Mouse (Mus musculus) limb, embryonic 12.5 days (tissue): ENCODE measurements around the gene Hdac9. TPM values are rescaled to one million over a fixed set of nuclear protein-coding genes. Genes with fewer than 3 reads are reported as not detected.
A peak's percentile ranks its signal among the peaks of the same experiment; 100 is the strongest.

Source experiments
- ATAC-seq: fragments of 200-750 bp; cut with Nextera tagmentation; 2 replicates; pipeline ENCODE4 v1.8.0; 2017; ENCODE audit warnings: low read depth, moderate TSS enrichment; ENCODE audit not compliant: insufficient number of reproducible peaks, insufficient read depth, low FRiP score, low TSS enrichment
- H3K27ac ChIP-seq: fragments of 300-500 bp; sonication (generic); 2 replicates; pipeline ENCODE4 v1.5.1; 2016; ENCODE audit warnings: mild to moderate bottlenecking, moderate library complexity
- H3K27me3 ChIP-seq: fragments of 300-500 bp; sonication (generic); 2 replicates; pipeline ENCODE4 v1.6.1; 2016; ENCODE audit warnings: mild to moderate bottlenecking, moderate library complexity
- H3K36me3 ChIP-seq: fragments of 300-500 bp; sonication (generic); 2 replicates; pipeline ENCODE4 v1.6.1; 2016; ENCODE audit warnings: mild to moderate bottlenecking, moderate library complexity
- H3K4me1 ChIP-seq: fragments of 300-500 bp; sonication (generic); replicated peaks from 2 replicates; pipeline ENCODE4 v1.6.1; 2016
- H3K4me2 ChIP-seq: fragments of 300-500 bp; sonication (generic); 2 replicates; pipeline ENCODE4 v1.6.1; 2016; ENCODE audit warnings: mild to moderate bottlenecking, moderate library complexity
- H3K4me3 ChIP-seq: fragments of 300-500 bp; sonication (generic); replicated peaks from 2 replicates; pipeline ENCODE4 v1.5.1; 2016; ENCODE audit warnings: mild to moderate bottlenecking
- H3K9ac ChIP-seq: fragments of 300-500 bp; sonication (generic); replicated peaks from 2 replicates; pipeline ENCODE4 v1.6.1; 2016; ENCODE audit warnings: mild to moderate bottlenecking, moderate library complexity
- H3K9me3 ChIP-seq: fragments of 300-500 bp; sonication (generic); 2 replicates; pipeline ENCODE4 v1.6.1; 2016; ENCODE audit warnings: mild to moderate bottlenecking, moderate library complexity
- WGBS: fragments of 180-500 bp; shearing (Covaris S2); methylation state at CpG from one replicate; pipeline ENCODE4 v1.1.7; 2016; 5-methylcytosine and 5-hydroxymethylcytosine counted together
- polyA plus RNA-seq: library from polyadenylated mRNA; unstranded; fragments of >200 nt; fragmentation: Nextera tagmentation; extraction: Ambion mirVana; gene quantifications from 2 replicates; pipeline ENCODE4 v1.2.1, GENCODE M21; 2016

Hdac9 gene
- polyA plus RNA-seq, 1 experiment from 2014 or later: 13.0 TPM

DNA sequence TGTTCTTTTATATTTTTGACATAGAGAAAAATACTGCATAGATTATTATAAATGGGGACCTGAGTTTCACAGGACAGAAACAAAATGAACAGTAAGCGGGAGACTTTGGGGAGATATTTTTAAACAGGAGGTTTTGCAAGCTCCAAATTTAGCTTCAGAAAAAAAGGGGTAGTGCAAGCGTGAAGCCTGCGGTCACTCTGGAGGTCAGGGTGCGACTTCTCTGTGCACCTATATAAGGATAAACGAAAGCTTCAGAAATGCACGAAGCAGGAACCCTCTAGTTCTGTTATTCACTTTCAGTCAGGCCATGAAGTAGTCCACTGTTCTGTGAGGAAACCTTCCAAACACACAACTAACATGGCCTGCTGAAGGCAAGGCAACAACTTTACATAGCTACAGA, 133.3 kb downstream of the Hdac9 start:
- 93% methylated on average over 6 of the region's 6 CpGs for WGBS
- Histone ChIP-seq H3K27me3 (no peaks in the 10 kb centered on the region), H3K4me2 (no peak overlapping the region), H3K27ac (no peak overlapping the region), H3K36me3 (no peaks in the 10 kb centered on the region), H3K9ac (no peak overlapping the region), H3K4me1 (no peaks in the 10 kb centered on the region), H3K4me3 (no peak overlapping the region), H3K9me3 (no peaks in the 10 kb centered on the region)
- ATAC-seq: no peak

- Histone ChIP-seq H3K4me1 (no peaks in the 10 kb centered on the region), H3K9me3 (no peaks in the 10 kb centered on the region), H3K4me2 (no peak overlapping the region), H3K9ac (no peak overlapping the region), H3K27ac (no peak overlapping the region), H3K27me3 (no peaks in the 10 kb centered on the region), H3K4me3 (no peak overlapping the region), H3K36me3 (no peaks in the 10 kb centered on the region)
- no peak for ATAC-seq
- WGBS: 75% methylated on average over 6 of the region's 6 CpGs
Measured at GRCm38 (mm10) chr12:34779368-34779957, 137.4 kb downstream of the Hdac9 start.

DNA sequence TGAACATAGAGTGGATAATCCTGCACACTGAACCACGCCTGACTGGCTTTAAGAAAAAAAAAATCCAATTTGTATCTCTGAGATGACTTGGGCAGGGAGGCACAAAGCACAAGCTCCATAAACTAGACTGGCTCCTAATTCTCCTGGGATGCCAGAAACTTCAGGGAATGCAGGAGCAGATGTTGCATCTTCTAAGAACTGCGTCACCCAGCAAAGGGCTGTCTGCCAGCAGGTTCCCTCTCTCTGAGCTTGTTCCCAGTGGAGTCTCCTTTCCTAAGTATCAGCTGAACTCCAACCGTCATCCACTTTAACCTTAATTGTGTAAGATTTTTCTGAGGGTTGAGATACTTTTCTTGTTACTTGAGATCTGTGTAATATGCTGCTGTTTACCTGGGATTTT, 140.7 kb downstream of the Hdac9 start:
- no peak overlapping the region for H3K4me3 ChIP-seq
- no peak overlapping the region for H3K9ac ChIP-seq
- H3K27ac ChIP-seq: no peak overlapping the region
- no peak for ATAC-seq
- no peaks in the 10 kb centered on the region for H3K27me3 ChIP-seq
- H3K4me2 ChIP-seq: no peak overlapping the region
- H3K4me1 ChIP-seq: no peaks in the 10 kb centered on the region
- 63% methylated on average over 3 of the region's 3 CpGs for WGBS
- H3K9me3 ChIP-seq: no peaks in the 10 kb centered on the region
- H3K36me3 ChIP-seq: no peaks in the 10 kb centered on the region

- no peak overlapping the region for H3K4me3 ChIP-seq
- H3K4me1 ChIP-seq: no peaks in the 10 kb centered on the region
- no peaks in the 10 kb centered on the region for H3K9me3 ChIP-seq
- no peak overlapping the region for H3K9ac ChIP-seq
- no peak overlapping the region for H3K4me2 ChIP-seq
- no peak overlapping the region for H3K27ac ChIP-seq
- no peak for ATAC-seq
- H3K36me3 ChIP-seq: no peaks in the 10 kb centered on the region
- H3K27me3 ChIP-seq: no peaks in the 10 kb centered on the region
- 65% methylated on average over 5 of the region's 5 CpGs for WGBS
Measured at GRCm38 (mm10) chr12:34774071-34774470, 142.8 kb downstream of the Hdac9 start.

GRCm38 (mm10) chr12:34767226-34767775, 149.6 kb downstream of the Hdac9 start:
- Histone ChIP-seq H3K9ac (no peak overlapping the region), H3K4me3 (no peak overlapping the region), H3K4me1 (no peaks in the 10 kb centered on the region), H3K27ac (no peak overlapping the region), H3K4me2 (no peak overlapping the region), H3K9me3 (no peaks in the 10 kb centered on the region), H3K27me3 (no peaks in the 10 kb centered on the region), H3K36me3 (no peaks in the 10 kb centered on the region)
- no peak for ATAC-seq
- WGBS: 80% methylated on average over 6 of the region's 6 CpGs

DNA sequence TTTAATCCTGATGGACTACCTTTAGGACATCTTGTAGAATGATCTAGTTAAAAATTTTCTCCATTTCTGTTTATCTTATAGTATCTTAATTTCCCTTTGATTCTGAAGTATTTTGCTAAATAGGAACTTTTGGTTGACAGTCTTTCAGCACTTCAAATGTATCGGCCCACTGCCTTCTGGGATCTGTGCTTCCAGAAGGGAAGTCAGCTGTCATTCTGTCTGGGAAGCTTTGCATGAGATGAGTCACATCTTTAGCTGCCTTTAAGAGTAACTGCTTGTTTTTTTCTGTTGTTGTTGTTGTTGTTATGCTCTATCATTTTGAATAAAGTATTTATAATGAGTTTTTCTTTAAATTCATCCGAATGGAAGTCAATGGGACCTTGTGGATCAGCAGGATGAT, 169.6 kb downstream of the Hdac9 start:
- Histone ChIP-seq H3K4me1 (no peaks in the 10 kb centered on the region), H3K4me2 (no peak overlapping the region), H3K36me3 (no peaks in the 10 kb centered on the region), H3K27ac (no peak overlapping the region), H3K9ac (no peak overlapping the region), H3K9me3 (no peaks in the 10 kb centered on the region), H3K27me3 (no peaks in the 10 kb centered on the region), H3K4me3 (no peak overlapping the region)
- WGBS: 88% methylated on average over 2 of the region's 2 CpGs
- no peak for ATAC-seq

- ATAC-seq: no peak
- Histone ChIP-seq H3K4me2 (no peak overlapping the region), H3K4me1 (0 out of 2 replicates have a peak, but pooled peaks cover 2% of the 10 kb centered on the region), H3K9ac (no peak overlapping the region), H3K27ac (no peak overlapping the region), H3K36me3 (no peaks in the 10 kb centered on the region), H3K27me3 (no peaks in the 10 kb centered on the region), H3K4me3 (no peak overlapping the region), H3K9me3 (no peaks in the 10 kb centered on the region)
- WGBS: 70% methylated on average over 5 of the region's 5 CpGs
Measured at GRCm38 (mm10) chr12:34725204-34725603, 191.7 kb downstream of the Hdac9 start.

DNA sequence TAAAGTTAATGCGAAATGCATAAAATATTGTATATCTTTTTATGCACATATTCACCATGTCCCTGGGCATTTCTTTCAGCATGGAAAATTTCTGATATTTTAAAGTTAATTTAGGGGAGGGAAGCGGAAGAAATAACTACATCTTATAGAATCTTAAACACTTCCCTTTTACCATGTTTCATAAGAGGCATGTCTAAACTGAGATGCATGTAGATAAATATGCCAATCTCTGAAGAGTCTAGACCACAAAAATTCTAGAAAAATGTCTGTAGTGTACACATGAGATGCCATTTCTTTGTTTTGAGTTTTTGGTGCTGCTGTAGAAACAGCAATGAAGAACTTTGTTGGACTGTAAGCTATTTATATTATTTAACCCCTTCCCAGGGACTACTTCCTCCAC, 192.6 kb downstream of the Hdac9 start:
- Histone ChIP-seq H3K4me3 (no peak overlapping the region), H3K27ac (no peak overlapping the region), H3K9me3 (no peaks in the 10 kb centered on the region), H3K4me2 (no peak overlapping the region), H3K27me3 (no peaks in the 10 kb centered on the region), H3K36me3 (no peaks in the 10 kb centered on the region), H3K9ac (no peak overlapping the region), H3K4me1 (0 out of 2 replicates have a peak, but pooled peaks cover 2% of the 10 kb centered on the region)
- no peak for ATAC-seq
- WGBS: 91% methylated on average over 2 of the region's 2 CpGs

DNA sequence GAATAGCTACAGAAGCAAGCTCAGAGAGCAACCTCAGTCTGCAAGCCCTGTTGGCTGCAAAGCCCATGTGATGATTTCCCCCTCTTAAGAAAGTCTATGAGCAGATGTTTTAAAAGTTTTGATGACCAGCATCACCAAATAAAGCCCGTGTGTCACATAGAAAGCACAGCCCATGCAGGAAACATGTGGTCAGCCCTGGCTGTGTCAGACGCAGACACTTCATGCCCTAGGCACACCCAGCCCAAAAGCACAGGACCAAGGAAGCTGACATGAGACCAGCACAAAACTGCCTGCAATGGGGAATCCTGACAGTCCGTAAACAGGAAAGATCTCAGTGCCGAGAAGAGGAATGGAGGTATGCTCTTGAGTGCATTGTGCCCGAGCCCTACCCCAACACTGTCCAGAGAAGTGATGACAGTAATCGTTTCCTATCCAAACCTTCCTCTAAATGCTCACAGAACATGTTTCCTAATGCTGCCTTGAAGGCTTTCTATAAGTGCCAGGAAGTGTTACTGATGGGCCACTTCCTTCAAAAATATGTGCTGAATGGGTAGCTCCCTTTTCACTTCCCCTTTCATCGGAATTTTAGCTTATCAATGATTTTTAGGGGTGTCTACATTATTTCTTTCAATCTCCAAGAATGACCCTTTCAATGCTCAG, 193.9 kb downstream of the Hdac9 start:
- H3K9me3 ChIP-seq: no peaks in the 10 kb centered on the region
- WGBS: 71% methylated on average over 7 of the region's 7 CpGs
- no peak overlapping the region for H3K27ac ChIP-seq
- H3K36me3 ChIP-seq: no peaks in the 10 kb centered on the region
- H3K4me2 ChIP-seq: no peak overlapping the region
- no peak overlapping the region for H3K4me3 ChIP-seq
- 0 out of 2 replicates have a peak, but pooled peaks cover 2% of the 10 kb centered on the region for H3K4me1 ChIP-seq
- ATAC-seq: no peak
- H3K9ac ChIP-seq: no peak overlapping the region
- no peaks in the 10 kb centered on the region for H3K27me3 ChIP-seq

DNA sequence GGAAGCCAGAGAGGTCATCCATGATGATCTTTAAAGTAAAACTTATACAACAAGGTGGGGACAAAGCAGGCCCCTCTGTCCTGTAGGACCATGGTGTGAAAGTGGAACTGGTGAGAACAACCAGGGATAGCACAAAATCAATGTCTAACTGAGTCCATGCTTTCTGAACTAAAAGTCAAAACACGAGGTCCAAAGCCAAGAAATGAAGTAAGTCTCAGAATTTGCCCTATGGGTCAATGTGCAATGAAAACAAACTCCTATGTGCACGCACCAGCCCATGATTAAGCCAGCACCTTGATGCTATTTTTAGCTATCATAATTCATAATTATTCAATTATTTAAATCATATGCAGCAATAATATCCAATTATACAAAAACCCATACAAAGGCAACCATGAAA, 196.0 kb downstream of the Hdac9 start:
- Histone ChIP-seq H3K36me3 (no peaks in the 10 kb centered on the region), H3K4me3 (no peak overlapping the region), H3K9ac (no peak overlapping the region), H3K4me1 (0 out of 2 replicates have a peak, but pooled peaks cover 2% of the 10 kb centered on the region), H3K9me3 (no peaks in the 10 kb centered on the region), H3K27me3 (no peaks in the 10 kb centered on the region), H3K4me2 (no peak overlapping the region), H3K27ac (no peak overlapping the region)
- 78% methylated on average over 2 of the region's 2 CpGs for WGBS
- ATAC-seq: no peak

- H3K9me3 ChIP-seq: no peaks in the 10 kb centered on the region
- WGBS: 17% methylated on average over 14 of the region's 14 CpGs
- no peaks in the 10 kb centered on the region for H3K27me3 ChIP-seq
- peak overlapping the region; percentile 21 for H3K4me3 ChIP-seq
- H3K27ac ChIP-seq: 0 out of 2 replicates have a peak overlapping the region, but pooled peaks have one; percentile 7
- peaks cover 7% of the 10 kb centered on the region; the same call in 1 of the 2 replicates for H3K4me1 ChIP-seq
- peak overlapping the region; percentile 41 for H3K4me2 ChIP-seq
- ATAC-seq: no peak
- H3K36me3 ChIP-seq: no peaks in the 10 kb centered on the region
- no peak overlapping the region for H3K9ac ChIP-seq
Measured at GRCm38 (mm10) chr12:34714266-34714939, 202.5 kb downstream of the Hdac9 start.
